Mouse (Mus musculus) heart, adult 2 months (tissue): Measurements from ENCODE around the gene Ccdc69. TPM values are rescaled to one million over a fixed set of nuclear protein-coding genes. Genes with fewer than 3 reads are reported as not detected.

Experiments
- DNase-seq, 2 experiments: peaks; one replicate each; pipeline ENCODE4 v3.0.0; 2021
- H3K27ac ChIP-seq: fragments of 200-600 bp; 2 replicates; pipeline ENCODE4 v1.8.1; 2022
- H3K27me3 ChIP-seq: fragments of 200-500 bp; 2 replicates; pipeline ENCODE4 v1.6.1; 2012; ENCODE audit warnings: mild to moderate bottlenecking, low read length, inconsistent platforms, mixed read lengths; ENCODE audit not compliant: control insufficient read depth, insufficient read depth
- H3K36me3 ChIP-seq: fragments of 200-500 bp; 2 replicates; pipeline ENCODE4 v1.6.1; 2012; ENCODE audit warnings: low read length, inconsistent platforms; ENCODE audit not compliant: control insufficient read depth, insufficient read depth
- H3K4me1 ChIP-seq: fragments of 200-500 bp; 2 replicates; pipeline ENCODE4 v1.6.1; 2011; ENCODE audit warnings: low read length; ENCODE audit not compliant: control insufficient read depth, insufficient read depth
- H3K4me3 ChIP-seq: fragments of 200-600 bp; 2 replicates; pipeline ENCODE4 v1.8.1; 2022
- H3K79me2 ChIP-seq: fragments of 200-500 bp; replicated peaks from 2 replicates; pipeline ENCODE4 v1.6.1; 2012; ENCODE audit warnings: mild to moderate bottlenecking, inconsistent platforms, low read length, moderate library complexity, mixed read lengths; ENCODE audit not compliant: control insufficient read depth, insufficient read depth
- H3K9ac ChIP-seq: fragments of 200-500 bp; 2 replicates; pipeline ENCODE4 v1.6.1; 2012; ENCODE audit warnings: low read depth, mild to moderate bottlenecking, control low read depth, inconsistent platforms, low read length, mixed read lengths
- CTCF ChIP-seq: fragments of 200-600 bp; IDR thresholded peaks from 2 replicates; pipeline ENCODE4 v1.8.1; 2022; ENCODE audit warnings: antibody characterized with exemption, mild to moderate bottlenecking, moderate library complexity
- EP300 ChIP-seq: fragments of 200-500 bp; IDR thresholded peaks from 2 replicates; pipeline ENCODE4 v1.6.1; 2011; ENCODE audit warnings: low read depth, low read length, control low read depth; ENCODE audit not compliant: insufficient read depth
- POLR2A ChIP-seq: fragments of 200-500 bp; IDR thresholded peaks from 2 replicates; pipeline ENCODE4 v1.6.1; 2011; ENCODE audit warnings: mild to moderate bottlenecking, low read depth, low read length, control low read depth; ENCODE audit not compliant: insufficient read depth
- WGBS: fragments of 180-500 bp; shearing (Covaris S2); methylation state at CpG from one replicate; pipeline ENCODE4 v1.1.7; 2018; 5-methylcytosine and 5-hydroxymethylcytosine counted together
- intact Hi-C: fragments of 180-260 bp; cut with DNase I; formaldehyde crosslinking; loops from one replicate; pipeline ENCODE4 v1.15.1; 2025
- polyA plus RNA-seq: library from polyadenylated mRNA; depleted of rRNA; stranded (reverse); fragments of >200 nt; gene quantifications from 2 replicates; pipeline ENCODE4 v1.2.3, GENCODE M21; 2012
- total RNA-seq, 2 experiments: library from RNA; stranded (reverse); gene quantifications; 2 replicates each; pipeline ENCODE4 v1.2.3; 2021

Ccdc69 gene
- total and polyA plus RNA-seq, 3 experiments = 6.5 to 9.7 (median 9.2) TPM

GRCm38 (mm10) chr11:55023049-55023564 is 54.8 kb downstream of the Ccdc69 start:
- Histone ChIP-seq H3K79me2 (no peaks in the 10 kb centered on the region; the same call in 1 of the 2 replicates), H3K36me3 (peaks cover 36% of the 10 kb centered on the region), H3K4me1 (peaks cover 51% of the 10 kb centered on the region), H3K4me3 (no peak overlapping the region), H3K9ac (peak overlapping the region; percentile 52; the same call in 1 of the 2 replicates), H3K27me3 (no peaks in the 10 kb centered on the region), H3K27ac (peak overlapping the region; percentile 90)
- no peak for TF ChIP-seq CTCF
- TF ChIP-seq EP300 = peak; percentile 55; the same call in 1 of the 2 replicates
- TF ChIP-seq POLR2A = no peak
- DNase-seq = peak; percentile 92 to 93
- WGBS = 2% methylated on average over 10 of the region's 10 CpGs
- intact Hi-C loops = no loop called here

- peak overlapping the region; percentile 13 for H3K9ac ChIP-seq
- DNase-seq = no peak
- WGBS = 36% methylated on average over 5 of the region's 5 CpGs
- intact Hi-C loops = no loop called here
- no peaks in the 10 kb centered on the region; the same call in 1 of the 2 replicates for H3K79me2 ChIP-seq
- peaks cover 41% of the 10 kb centered on the region for H3K36me3 ChIP-seq
- no peak overlapping the region for H3K4me3 ChIP-seq
- H3K4me1 ChIP-seq = peaks cover 50% of the 10 kb centered on the region
- no peaks in the 10 kb centered on the region for H3K27me3 ChIP-seq
- H3K27ac ChIP-seq = peak overlapping the region; percentile 90
- TF ChIP-seq POLR2A (no peak), CTCF (no peak), EP300 (no peak)
Observed at GRCm38 (mm10) chr11:55022508-55022907, 55.4 kb downstream of the Ccdc69 start.

GRCm38 (mm10) chr11:55021859-55022258 is 56.1 kb downstream of the Ccdc69 start:
- peaks cover 51% of the 10 kb centered on the region for H3K4me1 ChIP-seq

GRCm38 (mm10) chr11:55021458-55021857 is 56.5 kb downstream of the Ccdc69 start:
- Histone ChIP-seq H3K36me3 (peaks cover 43% of the 10 kb centered on the region), H3K79me2 (no peaks in the 10 kb centered on the region; the same call in 1 of the 2 replicates), H3K4me3 (no peak overlapping the region), H3K9ac (no peak overlapping the region), H3K4me1 (peaks cover 50% of the 10 kb centered on the region), H3K27me3 (no peaks in the 10 kb centered on the region), H3K27ac (peak overlapping the region; percentile 90)
- intact Hi-C loops = loop anchor here (2.0 kb wide), 1 partner anchor 21 kb away; no protein-coding TSS in a partner anchor
- DNase-seq = no peak
- TF ChIP-seq POLR2A = no peak
- no peak for TF ChIP-seq CTCF

More at GRCm38 (mm10) chr11:55021859-55022258, 56.1 kb downstream of the Ccdc69 start:
- H3K9ac ChIP-seq = 0 out of 2 replicates have a peak overlapping the region, but pooled peaks have one; percentile 5
- WGBS = 20% methylated on average over 6 of the region's 6 CpGs
- TF ChIP-seq POLR2A (no peak), CTCF (no peak), EP300 (no peak)
- H3K36me3 ChIP-seq = peaks cover 43% of the 10 kb centered on the region
- intact Hi-C loops = loop anchor here (2.0 kb wide), 1 partner anchor 21 kb away; no protein-coding TSS in a partner anchor
- H3K27me3 ChIP-seq = no peaks in the 10 kb centered on the region
- peak in 1 of 2 experiments; percentile 48 for DNase-seq
- no peak overlapping the region for H3K4me3 ChIP-seq
- H3K27ac ChIP-seq = peak overlapping the region; percentile 90
- no peaks in the 10 kb centered on the region; the same call in 1 of the 2 replicates for H3K79me2 ChIP-seq

GRCm38 (mm10) chr11:55019711-55020110 is 58.2 kb downstream of the Ccdc69 start:
- peaks cover 2% of the 10 kb centered on the region; the same call in 1 of the 2 replicates for H3K79me2 ChIP-seq
- 70% methylated on average over 2 of the region's 2 CpGs for WGBS
- intact Hi-C loops = loop anchor here (2.0 kb wide), 1 partner anchor 19 kb away; no protein-coding TSS in a partner anchor
- H3K36me3 ChIP-seq = peaks cover 49% of the 10 kb centered on the region
- TF ChIP-seq CTCF (no peak), EP300 (no peak), POLR2A (no peak)
- no peaks in the 10 kb centered on the region for H3K27me3 ChIP-seq
- no peak overlapping the region for H3K27ac ChIP-seq
- DNase-seq = no peak
- no peak overlapping the region for H3K9ac ChIP-seq
- peaks cover 58% of the 10 kb centered on the region for H3K4me1 ChIP-seq
- no peak overlapping the region for H3K4me3 ChIP-seq

- DNase-seq = no peak
- Histone ChIP-seq H3K27me3 (no peaks in the 10 kb centered on the region), H3K4me3 (no peak overlapping the region), H3K36me3 (peaks cover 44% of the 10 kb centered on the region), H3K27ac (peak overlapping the region; percentile 84), H3K4me1 (peaks cover 49% of the 10 kb centered on the region), H3K9ac (0 out of 2 replicates have a peak overlapping the region, but pooled peaks have one; percentile 10), H3K79me2 (peaks cover 2% of the 10 kb centered on the region; the same call in 1 of the 2 replicates)
- WGBS = 9% methylated on average over 6 of the region's 6 CpGs
- intact Hi-C loops = no loop called here
- no peak for TF ChIP-seq CTCF
- 0 out of 2 replicates have a peak, but pooled peaks have one; percentile 13 for TF ChIP-seq EP300
Observed at GRCm38 (mm10) chr11:55018034-55018433, 59.9 kb downstream of the Ccdc69 start.
